Mouse (Mus musculus) adrenal gland, postnatal 4 days (tissue): ENCODE results near the gene Rab21. TPM values are rescaled to one million over a fixed set of nuclear protein-coding genes. Genes with fewer than 3 reads are reported as not detected.
"Not testable (repeated sequence)": the region's sequence is repeated elsewhere in the genome, so short reads cannot be mapped to it uniquely, and the experiment has no call there.

ENCODE experiments used
- DNase-seq, 2 experiments: peaks; one replicate each; pipeline ENCODE4 v3.0.0; 2021 to 2022; ENCODE audit warnings: low spot score in 2 of 2, mixed read lengths in 2 of 2
- total RNA-seq, 2 experiments: library from RNA; stranded (reverse); gene quantifications; 2 replicates each; pipeline ENCODE4 v1.2.3; 2021

The Rab21 gene
- total RNA-seq, 2 experiments from 2014 or later = 47.3 to 48.6 TPM

DNA sequence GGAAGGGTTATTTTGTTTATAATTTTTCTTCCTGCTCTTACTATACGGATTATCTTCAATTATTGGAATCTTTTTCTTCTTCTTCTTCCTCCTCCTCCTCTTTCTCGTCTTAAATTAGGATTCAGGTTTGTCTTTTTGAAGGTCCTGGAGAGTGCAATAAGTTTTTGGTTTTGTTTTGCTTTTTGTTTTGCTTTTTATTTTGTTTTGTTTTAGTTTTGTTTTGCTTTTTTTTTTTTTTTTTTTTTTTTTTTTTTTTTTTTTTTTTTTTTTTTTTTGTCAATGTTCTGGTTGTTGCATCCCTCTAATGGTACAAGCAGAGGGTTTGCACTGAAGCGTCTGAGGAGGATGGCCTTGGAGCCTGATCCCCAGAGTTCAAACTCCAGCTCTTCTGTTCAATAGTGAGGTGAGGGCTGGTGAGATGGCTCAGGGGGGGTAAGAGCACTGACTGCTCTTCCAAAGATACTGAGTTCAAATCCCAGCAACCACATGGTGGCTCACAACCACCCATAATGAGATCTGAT, 13.7 kb upstream of the Rab21 start:
- no peak for DNase-seq

DNA sequence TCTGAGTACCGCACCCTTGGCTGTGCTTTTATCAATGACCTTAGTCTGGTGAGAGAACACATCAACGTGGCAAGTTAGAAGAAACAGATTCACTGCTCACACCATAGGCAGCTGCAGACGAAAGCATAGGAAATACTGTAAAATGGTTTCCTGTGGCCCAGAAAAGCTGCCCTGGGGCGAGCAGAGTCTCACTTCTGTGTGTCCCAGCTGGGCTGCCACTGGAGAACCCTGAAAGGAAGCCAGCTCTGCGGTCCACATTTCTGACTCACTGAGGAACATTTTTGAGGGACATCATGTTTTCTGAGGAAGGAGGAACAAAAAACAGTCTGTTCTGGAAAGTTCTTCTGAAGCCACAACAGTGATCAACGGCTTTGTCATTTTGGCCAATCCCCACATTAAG, 13.1 kb upstream of the Rab21 start:
- no peak for DNase-seq

DNA sequence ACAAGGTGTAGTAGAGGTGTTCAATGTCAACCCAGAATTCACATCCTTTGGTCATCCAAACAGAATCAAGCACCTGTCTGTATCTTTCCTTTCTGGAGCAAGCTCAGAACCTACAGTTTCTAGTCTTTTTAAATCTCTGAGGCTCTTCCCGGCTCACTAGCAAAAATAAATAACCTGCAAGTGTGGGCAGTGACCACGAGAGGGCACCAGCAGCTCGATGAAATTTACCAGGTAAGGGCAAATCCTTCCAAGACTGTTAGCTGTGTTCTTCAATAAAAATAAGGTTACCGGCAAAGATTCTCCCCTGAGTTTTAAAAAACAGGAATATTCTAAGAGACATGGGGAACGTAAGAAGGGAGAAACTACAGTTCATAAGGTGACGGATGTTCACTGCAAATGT, 7.9 kb upstream of the Rab21 start:
- DNase-seq = peak; percentile 24 to 48

DNA sequence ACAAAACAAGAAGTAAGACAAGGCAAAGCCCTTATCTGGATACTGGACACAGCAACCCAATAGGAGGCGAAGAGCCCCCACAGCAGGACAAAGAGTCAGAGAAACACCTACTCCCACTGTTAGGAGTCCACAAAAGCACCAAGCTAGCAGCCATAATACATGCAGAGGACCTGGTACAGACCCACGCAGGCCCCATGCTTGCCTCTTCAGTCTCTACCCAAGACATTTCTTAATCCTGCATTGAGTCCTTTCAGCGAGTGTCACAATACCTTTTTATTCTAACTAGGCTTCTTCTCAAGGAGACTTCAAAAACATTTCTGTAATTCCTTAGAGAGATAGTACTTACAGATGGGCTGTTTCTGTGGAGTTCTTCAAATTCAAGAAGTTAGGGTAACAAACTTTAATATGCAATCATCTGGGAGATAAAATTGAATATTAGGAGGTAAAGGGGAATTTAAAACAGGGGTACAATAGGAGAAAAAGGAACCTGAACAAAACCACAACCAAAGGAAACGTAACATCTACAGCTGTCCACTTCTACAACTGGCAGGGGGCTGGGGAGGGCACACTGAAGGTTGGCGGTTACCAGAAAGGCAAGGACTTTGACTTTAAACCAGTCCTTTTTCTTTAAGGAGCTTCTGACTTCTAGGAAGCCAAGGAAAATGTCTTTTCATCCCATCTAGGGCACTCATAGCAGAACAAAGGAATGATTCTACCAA, 6.1 kb upstream of the Rab21 start:
- no peak for DNase-seq

DNA sequence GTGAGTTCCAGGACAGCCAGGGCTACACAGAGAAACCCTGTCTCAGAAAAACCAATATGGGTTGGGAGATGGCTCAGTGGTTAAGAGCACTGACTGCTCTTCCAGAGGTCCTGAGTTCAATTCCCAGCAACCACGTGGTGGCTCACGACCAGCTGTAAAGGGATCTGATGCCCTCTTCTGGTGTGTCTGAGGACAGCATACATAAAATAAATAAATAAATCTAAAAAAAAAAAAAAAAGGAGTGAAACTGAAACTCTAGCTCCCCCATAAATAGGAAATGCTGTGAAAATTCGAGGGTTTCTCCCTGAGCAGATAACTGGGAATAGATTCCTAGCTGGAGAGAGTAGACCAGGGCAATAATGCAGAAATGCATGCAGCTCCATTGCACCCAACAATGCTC, 3.0 kb upstream of the Rab21 start:
- DNase-seq = not testable (repeated sequence)

DNA sequence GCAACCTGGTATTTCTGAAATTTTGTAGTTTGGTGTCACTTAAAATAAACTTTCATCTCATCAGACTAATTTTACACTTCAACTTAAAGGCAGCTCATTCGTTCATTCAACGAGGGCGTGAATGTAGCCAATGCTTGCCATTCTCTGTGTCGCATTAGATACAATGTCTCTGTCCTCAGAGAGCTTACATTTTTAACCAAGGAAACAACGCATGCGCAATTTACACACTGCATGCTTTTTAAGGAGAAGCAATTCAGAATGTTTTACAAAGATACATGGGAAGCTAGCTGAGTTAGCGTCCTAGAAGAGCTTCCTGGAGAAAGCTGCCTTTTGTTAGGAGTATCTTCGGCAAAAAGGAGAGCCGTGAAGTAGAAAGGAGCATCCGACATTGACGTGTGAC, 919 bp upstream of the Rab21 start:
- no peak for DNase-seq

DNA sequence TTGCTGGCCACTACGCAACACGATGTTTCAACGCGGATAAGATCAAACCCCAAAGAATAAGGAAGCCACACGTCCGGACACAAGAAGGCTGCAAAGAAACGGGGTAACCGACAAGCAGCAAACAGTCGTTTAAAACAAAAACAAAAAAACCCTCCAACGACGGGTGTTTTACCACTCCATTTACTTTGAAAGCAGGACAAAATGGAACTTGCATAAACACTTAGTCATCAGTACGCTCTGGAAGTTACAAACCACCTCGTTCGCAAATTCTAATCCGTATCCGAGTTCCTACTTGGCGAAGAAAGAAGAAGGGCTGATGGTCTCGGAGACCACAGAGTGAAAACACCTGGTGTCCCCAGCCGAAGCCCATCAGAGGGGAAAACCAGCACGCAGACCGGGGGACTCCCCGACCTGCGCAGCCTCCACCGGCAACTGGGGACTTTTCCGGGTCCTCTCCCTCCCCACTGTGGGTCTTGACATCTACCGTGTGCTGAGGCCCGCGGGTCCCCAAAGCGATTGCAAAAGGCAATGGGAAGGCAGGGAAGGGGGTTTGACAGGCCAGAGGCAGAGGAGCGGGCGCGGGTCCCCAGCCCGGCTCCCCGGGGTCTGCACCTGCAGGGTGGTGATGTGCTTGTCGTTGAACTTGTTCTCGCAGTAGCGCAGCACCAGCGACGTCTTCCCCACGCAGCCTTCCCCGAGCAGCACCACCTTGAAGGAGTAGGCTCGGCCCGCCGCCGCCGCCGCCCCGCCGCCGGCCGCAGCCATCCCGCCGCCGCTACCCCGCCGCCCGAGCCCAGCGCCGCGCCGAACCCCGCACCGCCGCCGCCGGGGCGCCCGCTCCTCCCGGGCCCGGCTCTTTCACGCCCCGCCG, 577 bp downstream of the Rab21 start:
- DNase-seq = peak; percentile 19 to 22

DNA sequence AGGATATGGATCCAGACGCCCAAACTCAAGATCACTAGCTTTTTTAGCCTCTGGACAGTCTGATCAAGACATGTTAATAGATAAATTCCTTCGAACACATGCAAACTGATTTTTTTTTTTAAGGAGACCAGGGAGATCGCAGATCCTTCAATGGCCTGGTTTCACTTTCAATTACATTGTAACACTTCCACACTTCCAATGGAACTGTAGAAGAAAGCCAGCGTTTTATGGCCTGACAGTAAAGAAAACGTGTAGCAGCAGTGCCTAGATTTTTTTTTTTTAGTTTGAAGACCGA, 1.2 kb downstream of the Rab21 start:
- no peak for DNase-seq

DNA sequence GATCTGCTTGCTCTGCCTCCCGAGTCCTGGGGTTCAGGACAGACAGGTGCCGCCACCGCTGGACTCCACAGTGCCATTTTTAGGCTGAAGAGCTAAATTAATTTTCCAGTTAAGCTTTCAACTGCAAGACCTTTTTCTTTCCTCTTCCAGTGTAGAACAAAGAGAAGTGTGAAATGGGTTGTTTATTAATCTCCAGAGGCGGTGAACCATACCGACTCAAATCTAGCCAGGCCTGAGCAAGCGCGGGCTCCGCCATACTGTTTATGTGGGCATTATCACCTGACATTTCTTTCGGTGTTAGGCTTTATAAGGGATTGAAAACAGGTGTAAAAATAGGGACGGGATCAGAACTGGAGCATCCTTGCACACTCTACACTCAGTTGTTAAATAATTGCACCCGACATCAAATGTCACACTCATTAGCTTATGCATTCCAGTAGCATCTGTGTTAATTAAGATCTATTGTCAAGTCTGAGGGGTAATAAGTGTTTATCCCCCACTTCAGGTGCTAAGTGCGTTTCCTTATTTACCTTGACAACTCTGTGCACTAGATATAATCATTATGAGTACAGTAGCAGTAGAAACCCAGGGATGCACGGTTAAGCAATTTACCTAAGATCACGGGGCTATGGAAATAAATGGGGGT, 1.6 kb downstream of the Rab21 start:
- no peak for DNase-seq

DNA sequence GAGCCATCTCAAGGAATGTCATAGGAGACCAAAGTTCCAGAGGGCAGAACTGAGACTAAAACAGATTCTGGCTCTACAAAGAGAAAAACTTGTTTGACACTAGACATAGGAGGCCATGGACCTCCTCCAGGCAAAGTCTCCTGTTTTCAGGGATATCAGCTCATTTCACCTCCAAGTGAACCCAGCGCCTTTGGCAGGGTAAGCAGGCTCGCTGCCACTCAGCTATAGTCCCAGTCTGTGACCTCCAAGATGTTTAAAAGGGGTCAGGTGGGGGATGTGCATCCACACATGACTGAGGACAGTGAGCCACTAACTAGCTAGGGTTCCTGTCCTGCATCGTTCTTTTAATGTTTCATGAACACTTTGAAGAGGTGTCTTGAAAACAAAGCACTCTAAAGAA, 2.7 kb downstream of the Rab21 start:
- DNase-seq = no peak

DNA sequence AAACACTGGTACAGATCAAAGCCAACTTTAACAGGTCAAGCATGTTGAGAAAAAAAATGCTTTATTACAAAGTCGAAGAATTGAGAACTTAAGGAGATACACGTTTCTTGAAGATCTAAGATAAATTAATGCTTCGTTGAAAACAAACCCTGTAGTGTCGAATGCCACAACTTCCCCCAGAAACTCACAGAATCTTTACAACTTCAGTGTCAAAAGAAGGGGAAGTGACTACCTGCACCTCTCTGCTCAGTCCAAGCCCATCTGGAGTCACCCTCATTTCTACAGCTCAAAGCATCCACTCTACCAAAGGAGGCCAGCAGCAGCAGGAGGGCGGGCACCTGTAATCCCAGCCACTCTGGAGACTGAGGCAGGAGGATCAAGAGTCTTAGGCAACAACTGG, 3.2 kb downstream of the Rab21 start:
- DNase-seq = no peak

DNA sequence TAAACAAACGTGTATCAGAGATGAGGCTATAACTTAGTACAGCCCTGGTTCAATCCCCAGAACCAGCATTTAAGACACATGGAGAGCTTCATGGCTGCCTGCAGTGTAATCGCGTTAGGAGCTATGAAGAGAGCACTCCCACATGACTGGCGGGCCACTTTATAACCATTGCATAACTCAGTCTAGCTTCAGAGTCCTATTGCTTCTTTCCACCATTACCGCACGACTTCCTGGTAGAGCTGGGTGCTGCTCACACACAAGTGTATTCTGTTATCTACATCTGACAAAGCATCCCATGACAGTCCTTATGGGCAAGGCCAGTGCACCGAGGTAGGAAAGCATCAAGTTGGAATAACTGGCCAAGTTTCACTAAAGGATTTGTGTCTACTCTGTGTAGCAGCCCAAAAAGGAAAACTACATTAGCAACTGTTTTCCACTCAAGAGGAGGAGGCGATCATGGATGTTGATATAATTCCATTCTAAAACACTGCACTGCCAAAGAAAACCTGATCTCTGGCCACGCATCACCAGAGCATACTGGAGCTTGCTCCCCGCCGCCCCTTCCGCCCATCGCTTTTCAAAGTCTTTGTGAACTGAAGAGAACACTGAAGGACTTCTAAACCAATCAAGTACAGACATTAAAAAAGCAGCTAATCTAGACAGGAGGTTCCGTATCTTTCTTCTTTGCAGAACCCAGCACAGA, 4.0 kb downstream of the Rab21 start:
- no peak for DNase-seq

DNA sequence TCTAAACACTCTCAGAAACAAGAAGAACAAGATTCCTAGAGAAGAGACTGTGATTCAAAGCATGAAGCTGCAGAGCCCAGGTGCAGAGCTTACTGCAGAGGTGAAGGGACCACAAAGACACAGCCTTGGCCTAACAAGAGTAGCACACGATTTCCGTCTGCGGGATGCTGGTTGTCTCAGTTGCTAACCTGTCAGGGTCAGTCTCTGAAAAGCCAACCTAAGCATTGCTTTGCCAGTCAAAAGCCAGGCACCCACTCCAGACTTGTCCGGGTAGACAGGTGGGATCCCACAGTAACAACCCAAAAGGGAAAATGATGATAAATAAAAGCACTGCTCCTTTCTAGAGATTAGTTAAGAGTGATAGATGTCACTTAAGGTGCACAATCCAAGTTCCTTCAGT, 6.2 kb downstream of the Rab21 start:
- DNase-seq = no peak

DNA sequence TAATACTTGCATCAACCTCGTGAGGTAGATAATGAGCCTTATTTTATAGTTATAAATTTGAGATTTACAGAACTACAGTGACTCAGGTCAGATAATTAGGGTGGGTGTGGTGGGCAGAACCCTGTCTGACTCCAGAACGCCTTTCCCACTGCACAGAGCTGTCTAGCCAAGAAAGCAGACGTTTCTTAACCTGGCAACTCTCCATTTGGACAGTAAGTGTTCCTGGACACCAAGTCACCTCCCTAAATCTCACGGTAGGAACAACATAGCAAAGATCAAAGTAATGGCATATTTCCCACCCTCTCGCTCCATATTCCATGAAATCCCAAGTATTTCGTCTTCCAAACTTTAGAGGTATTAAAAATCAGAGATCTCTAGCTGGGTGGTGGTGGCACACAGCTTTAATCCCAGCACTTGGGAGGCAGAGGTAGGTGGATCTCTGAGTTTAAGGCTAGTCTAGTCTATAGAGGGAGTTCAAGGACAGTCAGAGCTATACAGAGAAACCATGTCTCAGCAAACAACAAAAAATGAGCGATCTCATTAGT, 8.0 kb downstream of the Rab21 start:
- no peak for DNase-seq

DNA sequence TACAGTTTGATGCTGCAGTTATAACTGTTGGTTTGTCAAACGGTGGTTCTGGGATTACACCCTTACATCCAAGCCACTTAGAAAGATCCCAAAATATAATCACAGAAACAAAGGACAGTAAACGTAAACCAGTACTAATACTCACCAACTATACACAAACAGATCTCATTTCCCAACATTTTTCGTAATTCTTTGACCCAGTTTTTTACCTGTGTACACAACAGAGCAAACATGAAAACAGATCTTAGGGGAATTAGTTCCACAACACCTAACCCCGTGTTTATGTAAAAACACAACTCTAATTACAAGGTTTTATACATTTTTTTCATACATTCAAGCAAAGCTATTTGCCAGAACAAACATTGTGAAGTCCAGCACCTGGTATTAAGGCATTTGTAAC, 16.7 kb downstream of the Rab21 start:
- no peak for DNase-seq

DNA sequence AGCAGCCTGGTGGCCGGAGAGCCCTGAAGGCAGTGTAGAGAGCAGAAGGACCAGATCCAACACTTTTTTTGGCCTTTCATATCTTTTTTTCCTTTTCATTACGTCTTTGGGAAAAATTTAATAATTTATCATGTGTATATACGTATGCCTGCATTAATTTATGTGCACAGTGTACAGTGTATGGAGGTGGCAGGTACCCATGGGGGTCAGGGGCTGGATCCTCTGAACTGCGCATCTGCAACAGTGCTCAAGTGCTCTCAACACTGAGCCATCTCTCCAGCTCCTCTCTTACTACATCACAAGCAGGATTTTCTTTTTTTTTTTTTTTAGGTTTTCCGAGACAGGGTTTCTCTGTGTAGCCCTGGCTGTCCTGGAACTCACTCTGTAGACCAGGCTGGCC, 17.8 kb downstream of the Rab21 start:
- DNase-seq = no peak

DNA sequence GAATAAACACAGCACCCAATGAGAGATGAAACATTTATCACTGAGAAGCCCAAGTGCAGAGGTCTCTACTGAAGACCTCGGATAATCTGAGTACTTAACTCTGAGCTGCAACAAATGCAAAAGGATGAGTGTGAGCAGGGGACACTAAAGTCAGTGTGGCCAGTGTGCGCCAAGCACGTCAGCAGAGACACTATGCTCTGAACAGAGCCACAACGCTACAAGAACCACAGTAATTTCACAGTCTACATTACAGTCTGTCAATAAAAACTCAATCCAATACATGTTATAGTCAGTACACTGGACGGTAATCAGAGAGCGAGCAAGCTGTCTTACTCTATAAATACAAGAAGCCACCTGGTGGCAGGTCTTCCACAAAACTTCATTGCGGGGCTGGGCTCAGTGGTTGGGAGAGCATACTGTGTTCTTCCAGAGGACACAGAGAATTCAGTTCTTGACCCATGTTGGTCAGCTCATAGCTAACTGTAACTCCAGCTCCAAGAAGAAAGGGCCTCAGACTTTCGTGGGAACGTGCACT, 18.9 kb downstream of the Rab21 start:
- DNase-seq = no peak

DNA sequence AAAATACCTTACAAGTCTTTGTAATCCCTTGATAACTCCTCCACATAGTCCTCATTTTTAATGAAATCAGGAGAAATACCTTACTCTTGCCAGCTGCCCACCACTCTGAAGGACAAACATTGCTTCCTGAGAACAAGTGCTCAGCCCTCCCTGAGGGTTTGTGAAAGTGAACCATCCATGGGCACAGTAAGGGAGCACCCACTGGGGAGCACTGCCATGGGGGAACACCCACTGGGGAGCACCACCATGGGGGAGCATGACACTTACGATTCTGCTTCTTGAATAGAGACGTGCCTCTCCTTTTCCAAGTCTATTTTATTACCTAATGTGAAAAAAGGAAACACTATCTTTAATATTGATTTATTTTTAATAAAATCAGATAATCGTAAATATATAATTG, 20.2 kb downstream of the Rab21 start:
- DNase-seq = no peak

DNA sequence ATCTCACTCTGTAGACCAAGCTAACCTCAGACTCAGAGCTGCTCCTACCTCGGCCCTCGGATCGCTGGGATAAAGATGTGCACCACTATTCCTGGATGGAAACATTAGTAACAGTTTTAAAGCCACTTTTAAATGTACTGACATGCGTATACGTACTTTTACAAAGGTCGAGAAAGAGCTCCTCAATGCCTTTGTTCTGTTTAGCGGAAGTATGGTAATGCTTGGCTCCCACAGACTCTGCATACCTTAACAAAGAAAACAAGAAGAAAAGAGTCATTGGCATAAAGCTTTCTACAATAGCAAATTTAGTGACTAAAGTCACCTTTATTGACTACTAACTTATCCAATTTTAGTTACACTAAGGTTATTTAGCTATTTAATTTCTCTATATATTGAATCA, 20.7 kb downstream of the Rab21 start:
- DNase-seq = no peak

DNA sequence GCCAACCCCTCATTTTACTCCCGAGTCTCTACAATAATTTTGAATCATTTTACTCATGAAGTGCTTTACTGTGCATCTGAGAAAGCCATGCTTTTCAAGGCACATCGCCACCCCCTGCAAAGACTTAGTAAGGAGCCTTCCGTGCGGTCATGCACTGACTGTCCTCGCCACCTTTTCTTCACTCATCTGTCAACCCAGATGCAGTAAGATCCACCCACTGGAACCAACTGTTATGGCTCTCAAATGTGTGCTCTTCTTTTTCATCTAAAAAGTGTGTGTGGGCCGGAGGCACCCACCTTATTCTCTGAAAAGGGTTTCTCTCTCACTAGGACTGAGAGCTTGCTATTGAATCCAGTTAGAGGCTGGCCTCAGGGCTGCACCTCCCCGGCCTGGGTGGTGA, 21.4 kb downstream of the Rab21 start:
- DNase-seq = no peak

DNA sequence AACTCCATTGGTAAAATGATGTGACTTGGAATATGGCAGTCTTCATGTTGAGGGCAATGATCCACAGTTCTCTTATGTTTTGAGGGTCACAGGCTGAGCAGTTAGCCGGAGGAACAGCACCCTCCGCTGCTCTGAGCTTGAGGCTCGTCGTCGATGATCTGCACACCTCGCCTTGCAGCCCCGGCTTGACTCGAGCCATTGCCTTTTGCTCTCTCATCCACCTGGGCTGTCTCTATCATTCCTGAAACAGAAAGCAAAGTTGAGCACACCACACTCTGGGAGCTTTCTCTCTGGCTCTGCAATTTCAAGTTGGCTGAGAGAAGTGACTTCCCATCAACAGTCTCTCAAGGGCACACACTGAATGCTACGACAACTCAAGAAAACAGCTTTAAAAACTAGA, 24.7 kb downstream of the Rab21 start:
- no peak for DNase-seq
